Mouse (Mus musculus): ENCODE results near the gene 2310034C09Rik.

- TF ChIP-seq CTCF (IDR thresholded peaks at IDR 0.05; ENCODE audit: extremely low read depth, insufficient read depth, low read length) (no peak), POLR2A (IDR thresholded peaks at IDR 0.05; ENCODE audit: extremely low read depth, insufficient read depth, low read length) (no peak)
Measured at GRCm38 (mm10) chr16:88728812-88729275, 29.8 kb upstream of the 2310034C09Rik start, which contains the start of gene Krtap13-1.
